ENCODE assay signal across 13 mouse cellular contexts in the genomic region with DNA sequence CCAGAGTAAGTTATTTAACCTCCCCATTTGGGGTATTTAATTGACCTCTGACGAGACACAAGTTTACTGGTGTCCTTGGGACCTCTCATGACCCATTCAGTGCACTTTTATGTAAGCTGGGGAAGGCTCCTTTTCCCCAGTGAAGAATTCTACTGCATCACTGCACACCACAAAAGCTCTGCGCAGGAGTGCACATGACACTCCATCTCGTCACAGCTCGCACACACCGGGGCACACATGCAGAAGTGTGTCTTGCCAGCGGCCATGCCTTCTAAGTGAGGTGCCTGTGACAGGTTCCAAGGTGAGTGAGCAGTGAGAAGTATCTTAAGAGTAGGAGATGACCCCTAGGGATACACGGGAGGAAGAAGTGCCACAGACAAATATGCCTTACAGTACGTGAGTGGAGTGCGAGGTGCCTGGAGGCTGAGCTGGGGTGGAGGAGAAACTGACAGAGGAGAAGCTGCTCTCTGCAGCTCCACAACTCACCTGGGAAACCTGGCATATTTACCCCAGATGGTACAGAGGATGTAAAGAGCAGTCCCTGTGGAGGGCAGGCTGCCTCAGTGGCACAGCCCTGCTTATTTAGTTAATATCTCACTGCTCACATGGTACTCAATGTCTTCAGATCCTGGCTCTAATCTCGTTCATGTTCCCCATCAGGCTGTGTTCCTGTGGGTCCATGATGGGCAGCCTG. TPM values are rescaled to one million over a fixed set of nuclear protein-coding genes. Genes with fewer than 3 reads are reported as not detected.
A peak's percentile ranks its signal among the peaks of the same experiment; 100 is the strongest.
DNase-seq lines count a peak whose midpoint lies in the region; ATAC-seq and TF ChIP-seq lines count a peak whose summit lies in the region.
"Had no signal": no experiment of that assay in that cellular context is flagged by ENCODE, and none has a peak within 500 bp of the region (broad histone marks: within the 10 kb centered on the region; RNA-seq: fewer than 3 reads in every experiment).

No protein-coding gene starts in this region.

- 0 out of 2 replicates have a peak, but pooled peaks have one; percentile 23 for ATAC-seq in frontal cortex, adult (ENCODE audit: low TSS enrichment)
- peak; percentile 22; the same call in 1 of the 2 replicates for ATAC-seq in embryonic facial prominence, embryonic 15.5 days (ENCODE audit: insufficient number of reproducible peaks, low FRiP score, low TSS enrichment, low read depth)
- peak; percentile 24 for ATAC-seq in hindbrain, embryonic 15.5 days (ENCODE audit: low FRiP score, low read depth)
- peak; percentile 48 for ATAC-seq in midbrain, embryonic 15.5 days (replicated peaks)

- H3K4me2 ChIP-seq in embryonic facial prominence, embryonic 15.5 days (replicated peaks): no peak overlapping the region
- peak overlapping the region; percentile 23; the same call in 1 of the 2 replicates for H3K4me2 ChIP-seq in hindbrain, embryonic 15.5 days
- peak overlapping the region; percentile 38 for H3K4me2 ChIP-seq in midbrain, embryonic 15.5 days

- H3K27ac ChIP-seq in embryonic facial prominence, embryonic 15.5 days (replicated peaks): no peak overlapping the region
- H3K27ac ChIP-seq in hindbrain, embryonic 15.5 days (replicated peaks): peak overlapping the region; percentile 27
- peak overlapping the region; percentile 61 for H3K27ac ChIP-seq in midbrain, embryonic 15.5 days
- no peak overlapping the region for H3K27ac ChIP-seq in thymus, adult 2 months (ENCODE audit: control insufficient read depth, insufficient read depth, low read length)

- H3K4me1 ChIP-seq in embryonic facial prominence, embryonic 15.5 days: peaks cover 17% of the 10 kb centered on the region
- H3K4me1 ChIP-seq in hindbrain, embryonic 15.5 days (replicated peaks): peaks cover 52% of the 10 kb centered on the region
- peaks cover 46% of the 10 kb centered on the region for H3K4me1 ChIP-seq in midbrain, embryonic 15.5 days
- peaks cover 2% of the 10 kb centered on the region; the same call in 1 of the 2 replicates for H3K4me1 ChIP-seq in thymus, adult 2 months (replicated peaks; ENCODE audit: control insufficient read depth, insufficient read depth, low read length)

- DNase-seq in frontal cortex, postnatal 25 days (ENCODE audit: low spot score in 2 of 2): no peak
- no peak for DNase-seq in urinary bladder, postnatal 14 days (ENCODE audit: low spot score)
- DNase-seq in thymus, adult 2 months: no peak
- DNase-seq in spleen, postnatal 36 days (ENCODE audit: low spot score in 2 of 2): no peak
- DNase-seq: gastrocnemius, postnatal 10 days; liver; lung, postnatal 36 days; thymus, adult 18-20 months had no signal

- TF ChIP-seq CTCF in thymus, adult 2 months (IDR thresholded peaks at IDR 0.05; ENCODE audit: borderline replicate concordance, control insufficient read depth, extremely low read depth, insufficient read depth, low read length, poor library complexity): no peak

- H3K27me3 ChIP-seq in embryonic facial prominence, embryonic 15.5 days: no peaks in the 10 kb centered on the region
- H3K27me3 ChIP-seq in hindbrain, embryonic 15.5 days: no peaks in the 10 kb centered on the region
- no peaks in the 10 kb centered on the region for H3K27me3 ChIP-seq in midbrain, embryonic 15.5 days (replicated peaks)
- H3K27me3 ChIP-seq in thymus, adult 2 months (ENCODE audit: control insufficient read depth, insufficient read depth, low read length): no peaks in the 10 kb centered on the region

- no peak overlapping the region for H3K4me3 ChIP-seq in embryonic facial prominence, embryonic 15.5 days (replicated peaks)
- no peak overlapping the region for H3K4me3 ChIP-seq in hindbrain, embryonic 15.5 days
- no peak overlapping the region for H3K4me3 ChIP-seq in midbrain, embryonic 15.5 days
- H3K4me3 ChIP-seq in thymus, adult 2 months (ENCODE audit: control insufficient read depth, insufficient read depth, low read length): no peak overlapping the region

- H3K9me3 ChIP-seq in embryonic facial prominence, embryonic 15.5 days (replicated peaks): no peaks in the 10 kb centered on the region
- H3K9me3 ChIP-seq in hindbrain, embryonic 15.5 days: no peaks in the 10 kb centered on the region
- no peaks in the 10 kb centered on the region for H3K9me3 ChIP-seq in midbrain, embryonic 15.5 days
- H3K9me3 ChIP-seq: G1E had no signal

- H3K9ac ChIP-seq in embryonic facial prominence, embryonic 15.5 days: no peak overlapping the region
- H3K9ac ChIP-seq in hindbrain, embryonic 15.5 days: no peak overlapping the region
- H3K9ac ChIP-seq in midbrain, embryonic 15.5 days: 0 out of 2 replicates have a peak overlapping the region, but pooled peaks have one; percentile 4

- TF ChIP-seq POLR2A in thymus, adult 2 months (IDR thresholded peaks at IDR 0.05; ENCODE audit: control insufficient read depth, extremely low read depth, insufficient read depth, low read length, poor library complexity): no peak

- 67% methylated on average over 10 of the region's 10 CpGs for WGBS in embryonic facial prominence, embryonic 15.5 days
- 43% methylated on average over 10 of the region's 10 CpGs for WGBS in hindbrain, embryonic 15.5 days
- WGBS in midbrain, embryonic 15.5 days: 54% methylated on average over 10 of the region's 10 CpGs
- WGBS in thymus, adult 2 months: 94% methylated on average over 10 of the region's 10 CpGs

- H3K36me3 ChIP-seq in embryonic facial prominence, embryonic 15.5 days: no peaks in the 10 kb centered on the region
- no peaks in the 10 kb centered on the region for H3K36me3 ChIP-seq in hindbrain, embryonic 15.5 days
- H3K36me3 ChIP-seq in midbrain, embryonic 15.5 days (replicated peaks): no peaks in the 10 kb centered on the region
- no peaks in the 10 kb centered on the region for H3K36me3 ChIP-seq in thymus, adult 2 months (ENCODE audit: control insufficient read depth, insufficient read depth, low read length)
- H3K36me3 ChIP-seq: G1E had no signal

RNA-seq across cellular contexts. Expression of gene Dclk2, which starts 58.3 kb away (rescaled TPM):
- polyA plus RNA-seq in embryonic facial prominence, embryonic 15.5 days (2015; fragmentation: Nextera tagmentation; extraction: Ambion mirVana): 12.5 and 13.9 TPM in 2 replicates
- polyA plus RNA-seq in hindbrain, embryonic 15.5 days (2015; fragmentation: Nextera tagmentation; extraction: Ambion mirVana): 87.6 and 94.3 TPM in 2 replicates
- 95.5 and 98.0 TPM in 2 replicates for polyA plus RNA-seq in midbrain, embryonic 15.5 days (2015; fragmentation: Nextera tagmentation; extraction: Ambion mirVana)
- 55.5 and 65.8 TPM in 2 replicates for polyA plus RNA-seq in thymus, adult 2 months (2012; rRNA removed)
- polyA plus RNA-seq: G1E had no signal

Comparison
In these comparisons a context has a peak if more than half of its experiments do, and no peak if none do; other contexts are left out.
1. H3K27ac ChIP-seq: peak in hindbrain, embryonic 15.5 days (single experiment) and midbrain, embryonic 15.5 days (single experiment); none in embryonic facial prominence, embryonic 15.5 days (single experiment) and thymus, adult 2 months (single experiment).
2. Peak in every context shown above with its lines, with median percentiles within 50 percentile points of each other: ATAC-seq.